Mouse (Mus musculus): ENCODE results near the gene Pigb. TPM values are rescaled to one million over a fixed set of nuclear protein-coding genes. Genes with fewer than 3 reads are reported as not detected.

Gene Pigb
- polyA plus RNA-seq, 1 experiment from 2014 or later, result 9.5 TPM

DNA sequence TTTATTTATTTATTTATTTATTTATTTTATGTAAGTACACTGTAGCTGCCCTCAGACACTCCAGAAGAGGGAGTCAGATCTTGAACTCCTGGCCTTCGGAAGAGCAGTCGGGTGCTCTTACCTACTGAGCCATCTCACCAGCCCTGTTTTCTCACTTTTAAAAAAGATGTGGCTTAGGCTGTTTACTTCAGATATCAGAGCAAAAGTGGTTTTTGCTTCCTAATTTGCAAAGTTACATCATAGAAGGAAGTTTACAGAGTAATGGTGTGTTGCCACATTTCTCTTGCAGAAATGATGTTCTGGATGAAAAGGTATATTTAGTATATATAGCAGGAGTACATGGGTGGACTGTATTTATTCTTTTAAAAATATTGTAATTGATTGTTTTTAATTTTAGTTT is 48.8 kb downstream of the Pigb start:
- H3K4me2 ChIP-seq, result no peak overlapping the region
- H3K9me3 ChIP-seq (replicated peaks), result no peaks in the 10 kb centered on the region
- no peak for ATAC-seq (ENCODE audit: insufficient number of reproducible peaks, low FRiP score)
- no peaks in the 10 kb centered on the region for H3K4me1 ChIP-seq (replicated peaks)
- no peak overlapping the region for H3K9ac ChIP-seq
- H3K4me3 ChIP-seq, result no peak overlapping the region
- H3K27ac ChIP-seq (ENCODE audit: poor library complexity, severe bottlenecking), result no peak overlapping the region
- 90% methylated on average over 2 of the region's 2 CpGs for WGBS
- H3K36me3 ChIP-seq, result no peaks in the 10 kb centered on the region
- no peaks in the 10 kb centered on the region for H3K27me3 ChIP-seq (replicated peaks)

DNA sequence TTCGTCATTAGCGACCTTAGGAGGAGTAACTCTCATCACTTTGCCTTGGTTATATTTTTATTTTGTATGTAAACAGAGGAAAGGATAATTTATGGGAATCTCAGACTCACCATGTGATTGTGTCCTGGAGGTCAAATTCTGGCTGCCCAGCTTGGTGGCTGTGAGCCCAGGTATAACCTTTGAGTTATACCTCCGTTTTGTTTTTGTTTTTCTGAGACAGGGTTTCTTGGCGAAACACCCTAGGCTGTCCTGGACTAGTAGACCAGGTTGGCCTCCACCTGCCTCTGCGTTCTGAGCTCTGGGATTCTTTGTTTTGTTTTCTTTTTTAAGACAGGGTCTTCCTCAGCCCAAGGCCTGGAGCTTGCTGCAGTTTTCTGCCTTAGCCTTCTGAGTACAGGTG is 51.5 kb downstream of the Pigb start:
- WGBS, result 82% methylated on average over 5 of the region's 5 CpGs
- H3K9me3 ChIP-seq (replicated peaks), result no peaks in the 10 kb centered on the region
- no peak overlapping the region for H3K4me3 ChIP-seq

DNA sequence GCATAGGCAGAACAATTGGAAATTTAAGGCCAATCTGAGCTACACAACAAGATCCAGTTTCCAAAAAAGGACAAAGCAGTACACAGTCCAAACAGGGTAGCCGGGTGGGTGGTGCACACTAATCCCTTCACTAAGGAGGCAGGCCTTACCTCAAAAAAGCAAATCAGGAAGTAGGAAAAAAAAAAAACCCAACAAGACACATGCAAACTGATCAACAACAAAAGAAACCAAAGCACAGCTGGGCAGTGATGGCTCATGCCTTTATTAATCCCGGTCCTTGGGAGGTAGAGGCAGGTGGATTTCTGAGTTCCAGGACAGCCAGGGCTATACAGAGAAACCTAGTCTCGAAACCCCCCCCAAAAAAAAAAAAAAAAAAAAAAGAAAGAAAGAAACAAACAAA is 52.5 kb downstream of the Pigb start:
- no peak overlapping the region for H3K27ac ChIP-seq (ENCODE audit: poor library complexity, severe bottlenecking)
- ATAC-seq (ENCODE audit: insufficient number of reproducible peaks, low FRiP score), result no peak
- no peaks in the 10 kb centered on the region for H3K36me3 ChIP-seq
- no peaks in the 10 kb centered on the region for H3K27me3 ChIP-seq (replicated peaks)
- H3K4me1 ChIP-seq (replicated peaks), result peaks cover 6% of the 10 kb centered on the region
- H3K4me2 ChIP-seq, result no peak overlapping the region
- WGBS, result 59% methylated on average over 3 of the region's 3 CpGs
- no peak overlapping the region for H3K4me3 ChIP-seq
- H3K9ac ChIP-seq, result no peak overlapping the region
- no peaks in the 10 kb centered on the region for H3K9me3 ChIP-seq (replicated peaks)

More for the DNA sequence above, 51.5 kb downstream of the Pigb start:
- Histone ChIP-seq H3K4me1 (replicated peaks) (peaks cover 6% of the 10 kb centered on the region), H3K27ac (ENCODE audit: poor library complexity, severe bottlenecking) (no peak overlapping the region), H3K9ac (no peak overlapping the region), H3K36me3 (no peaks in the 10 kb centered on the region), H3K27me3 (replicated peaks) (no peaks in the 10 kb centered on the region), H3K4me2 (no peak overlapping the region)
- ATAC-seq (ENCODE audit: insufficient number of reproducible peaks, low FRiP score), result no peak

DNA sequence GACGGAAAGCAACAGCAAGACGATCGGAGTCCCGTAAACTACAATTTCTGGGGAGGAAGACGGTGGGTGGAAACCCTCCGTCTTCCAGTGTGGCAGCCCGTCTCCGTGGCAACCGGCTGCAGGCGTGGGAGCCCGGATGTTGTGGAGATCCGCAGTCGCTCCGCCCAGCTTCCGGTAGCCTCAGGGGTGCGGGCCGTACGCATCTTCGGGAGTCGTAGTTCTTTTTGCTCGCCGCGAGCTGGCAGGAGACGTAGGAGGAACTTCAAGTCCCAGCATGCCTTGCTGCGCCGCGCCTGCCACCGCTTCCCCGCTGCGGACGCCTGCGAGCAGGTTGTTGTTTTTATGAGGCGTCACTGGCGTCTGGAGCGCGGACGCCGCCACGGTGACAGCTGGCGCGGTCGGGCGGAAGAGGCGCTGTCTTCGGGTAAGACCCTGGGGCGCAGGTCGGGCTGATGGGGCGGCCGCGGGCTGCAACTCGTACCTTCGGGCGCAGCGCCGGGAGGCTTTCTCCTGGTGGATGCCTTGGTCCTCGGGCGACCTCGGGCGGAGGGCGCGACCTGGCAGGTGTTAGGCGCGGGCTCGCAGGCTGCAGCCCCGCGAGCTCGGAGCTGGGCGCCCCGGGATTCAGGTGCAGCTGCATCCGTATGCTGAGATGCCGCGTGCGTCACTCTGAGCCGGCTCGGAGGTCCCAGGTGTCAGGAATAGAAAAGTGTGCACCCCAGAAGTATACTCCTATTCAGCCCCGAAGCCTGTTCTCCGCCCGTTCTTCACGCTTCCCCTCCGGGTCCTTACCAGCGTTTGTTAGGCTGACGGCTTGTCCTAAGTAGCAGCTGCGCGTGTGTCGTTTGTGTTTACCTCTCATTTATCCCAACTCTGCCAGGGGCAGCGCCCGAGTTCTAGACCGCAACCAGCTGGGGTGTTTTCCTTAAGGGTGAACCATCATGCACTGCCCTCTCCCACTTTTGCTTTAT is 54.6 kb downstream of the Pigb start, which contains the start of the genes Ccpg1os and Ccpg1:
Gene Ccpg1os, minus strand, starts transcription at position 133 of the 971 bp plus-strand sequence.
Gene Ccpg1, plus strand, starts transcription at position 180 of the 971 bp plus-strand sequence.
- Histone ChIP-seq H3K27me3 (replicated peaks) (no peaks in the 10 kb centered on the region), H3K4me1 (replicated peaks) (peaks cover 6% of the 10 kb centered on the region), H3K36me3 (no peaks in the 10 kb centered on the region), H3K27ac (ENCODE audit: poor library complexity, severe bottlenecking) (peak within 1 kb of the TSS; percentile 31; the same call in 1 of the 2 replicates), H3K4me3 (peak within 1 kb of the TSS; percentile 78), H3K9ac (peak within 1 kb of the TSS; percentile 75), H3K9me3 (replicated peaks) (no peaks in the 10 kb centered on the region), H3K4me2 (peak within 1 kb of the TSS; percentile 82)
- under 1% methylated on average over 87 of the region's 88 CpGs for WGBS
- ATAC-seq (ENCODE audit: insufficient number of reproducible peaks, low FRiP score), result peak; percentile 98

DNA sequence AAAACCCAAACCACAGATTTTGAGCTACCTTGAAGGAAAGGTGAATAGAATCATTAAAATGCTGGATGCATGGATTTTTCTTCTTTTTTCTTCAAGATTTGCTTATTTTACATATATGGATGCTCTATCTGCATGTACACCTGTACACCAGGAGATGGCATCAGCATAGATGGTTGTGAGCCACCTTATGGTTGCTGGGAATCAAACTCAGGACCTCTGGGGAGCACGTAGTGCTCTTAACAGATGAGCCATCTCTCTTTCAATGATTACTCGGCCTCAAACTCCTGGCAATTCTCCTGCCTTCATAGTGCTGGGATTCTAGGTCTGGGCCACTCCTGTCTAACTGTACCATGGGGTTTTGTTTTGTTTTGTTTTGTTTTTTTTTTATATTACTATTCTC is 57.1 kb downstream of the Pigb start:
- Histone ChIP-seq H3K27ac (ENCODE audit: poor library complexity, severe bottlenecking) (no peak overlapping the region), H3K4me2 (no peak overlapping the region), H3K36me3 (no peaks in the 10 kb centered on the region), H3K9ac (no peak overlapping the region), H3K27me3 (replicated peaks) (no peaks in the 10 kb centered on the region), H3K4me1 (replicated peaks) (peaks cover 6% of the 10 kb centered on the region), H3K9me3 (replicated peaks) (no peaks in the 10 kb centered on the region), H3K4me3 (no peak overlapping the region)
- no peak for ATAC-seq (ENCODE audit: insufficient number of reproducible peaks, low FRiP score)
- 51% methylated on average over 2 of the region's 2 CpGs for WGBS

DNA sequence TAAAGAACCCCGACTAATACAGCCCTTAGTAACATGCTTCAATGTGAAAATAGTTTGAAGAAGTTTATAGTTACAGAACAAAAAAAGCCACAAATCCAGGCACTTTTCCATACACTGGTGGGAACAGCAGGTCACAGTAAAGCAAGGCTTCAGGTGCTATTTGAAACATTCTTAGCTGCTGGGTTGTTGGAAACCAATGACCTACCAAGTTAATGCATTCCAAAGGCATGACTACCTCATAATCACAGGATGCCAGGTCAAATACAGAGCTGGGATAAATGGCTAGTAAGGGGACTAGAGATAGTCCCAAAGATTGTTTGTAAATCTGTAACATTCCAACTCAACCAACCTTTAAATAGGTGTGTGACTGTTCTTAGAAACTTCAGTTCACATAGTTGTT is 64.9 kb downstream of the Pigb start:
- H3K4me1 ChIP-seq (replicated peaks), result no peaks in the 10 kb centered on the region
- H3K27ac ChIP-seq (ENCODE audit: poor library complexity, severe bottlenecking), result no peak overlapping the region
- no peak overlapping the region for H3K9ac ChIP-seq
- no peaks in the 10 kb centered on the region for H3K36me3 ChIP-seq
- H3K27me3 ChIP-seq (replicated peaks), result no peaks in the 10 kb centered on the region
- ATAC-seq (ENCODE audit: insufficient number of reproducible peaks, low FRiP score), result no peak
- no peaks in the 10 kb centered on the region for H3K9me3 ChIP-seq (replicated peaks)
- no peak overlapping the region for H3K4me3 ChIP-seq
- no peak overlapping the region for H3K4me2 ChIP-seq
- WGBS, result 79% methylated on average over 1 of the region's 1 CpGs

DNA sequence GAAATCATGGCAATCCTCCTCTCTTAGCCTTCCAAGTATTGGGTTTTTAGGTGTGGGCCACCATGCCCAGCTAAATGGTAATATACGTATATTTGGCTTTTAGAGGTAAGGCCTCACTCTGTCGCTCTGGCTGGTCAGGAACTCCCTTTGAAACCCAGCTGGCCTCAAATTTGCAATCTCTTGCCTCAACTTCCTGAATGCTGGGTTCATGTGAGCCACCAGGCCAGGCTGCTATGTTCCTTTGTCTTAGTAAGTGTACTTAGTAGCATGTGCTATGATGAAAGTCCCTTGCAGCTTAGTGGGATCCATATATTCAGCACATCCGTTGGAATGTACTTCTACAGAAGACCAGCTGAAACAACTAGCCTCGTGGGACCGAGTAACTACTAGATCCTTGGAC is 65.4 kb downstream of the Pigb start:
- H3K4me2 ChIP-seq, result no peak overlapping the region
- no peak for ATAC-seq (ENCODE audit: insufficient number of reproducible peaks, low FRiP score)
- no peaks in the 10 kb centered on the region for H3K27me3 ChIP-seq (replicated peaks)
- H3K4me1 ChIP-seq (replicated peaks), result no peaks in the 10 kb centered on the region
- no peaks in the 10 kb centered on the region for H3K9me3 ChIP-seq (replicated peaks)
- no peak overlapping the region for H3K4me3 ChIP-seq
- no peak overlapping the region for H3K27ac ChIP-seq (ENCODE audit: poor library complexity, severe bottlenecking)
- no peaks in the 10 kb centered on the region for H3K36me3 ChIP-seq
- no peak overlapping the region for H3K9ac ChIP-seq
- 86% methylated on average over 5 of the region's 5 CpGs for WGBS

DNA sequence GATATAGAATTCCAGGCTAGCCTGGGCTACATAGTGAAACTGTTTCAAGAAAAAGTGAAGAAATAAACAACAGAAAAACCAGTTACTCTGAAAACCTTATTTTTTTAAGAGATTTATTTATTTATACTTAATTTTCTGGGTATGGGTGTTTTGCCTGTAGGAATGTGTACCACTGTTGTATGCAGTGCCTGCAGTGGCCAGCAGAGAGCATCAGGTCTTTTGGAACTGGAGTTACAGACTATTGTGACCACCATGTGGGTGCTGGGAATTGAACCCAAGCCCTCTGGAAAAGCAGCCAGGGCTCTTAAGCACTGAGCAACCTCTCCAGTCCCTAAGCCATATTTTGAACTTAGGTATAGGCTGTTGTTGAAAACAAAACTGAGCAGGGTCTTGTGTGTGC is 67.2 kb downstream of the Pigb start:
- H3K27me3 ChIP-seq (replicated peaks), result no peaks in the 10 kb centered on the region
- H3K27ac ChIP-seq (ENCODE audit: poor library complexity, severe bottlenecking), result no peak overlapping the region
- no peak overlapping the region for H3K4me2 ChIP-seq
- H3K36me3 ChIP-seq, result no peaks in the 10 kb centered on the region
- no peak overlapping the region for H3K4me3 ChIP-seq
- H3K4me1 ChIP-seq (replicated peaks), result no peaks in the 10 kb centered on the region
- H3K9me3 ChIP-seq (replicated peaks), result no peaks in the 10 kb centered on the region
- ATAC-seq (ENCODE audit: insufficient number of reproducible peaks, low FRiP score), result no peak
- no peak overlapping the region for H3K9ac ChIP-seq

DNA sequence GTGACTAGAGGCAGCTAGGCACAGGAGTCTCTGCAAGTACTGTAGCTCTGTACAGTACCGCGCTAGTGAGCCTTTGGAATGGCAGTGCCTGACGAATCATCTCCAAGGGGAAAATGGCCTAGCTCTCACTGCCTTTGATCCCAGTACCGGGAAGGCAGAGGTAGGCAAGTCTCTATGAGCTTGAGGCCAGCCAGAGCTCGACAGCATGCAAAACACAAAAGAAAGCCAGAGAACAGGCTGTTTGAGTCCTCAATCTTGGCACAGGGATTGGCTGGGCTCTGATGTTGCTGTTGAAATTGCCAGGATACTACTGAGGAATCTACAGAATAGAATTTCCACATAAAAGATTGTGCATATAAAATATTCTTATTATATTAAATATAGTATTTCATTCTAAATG is 67.7 kb downstream of the Pigb start:
- WGBS, result 82% methylated on average over 5 of the region's 5 CpGs
- no peak for ATAC-seq (ENCODE audit: insufficient number of reproducible peaks, low FRiP score)

DNA sequence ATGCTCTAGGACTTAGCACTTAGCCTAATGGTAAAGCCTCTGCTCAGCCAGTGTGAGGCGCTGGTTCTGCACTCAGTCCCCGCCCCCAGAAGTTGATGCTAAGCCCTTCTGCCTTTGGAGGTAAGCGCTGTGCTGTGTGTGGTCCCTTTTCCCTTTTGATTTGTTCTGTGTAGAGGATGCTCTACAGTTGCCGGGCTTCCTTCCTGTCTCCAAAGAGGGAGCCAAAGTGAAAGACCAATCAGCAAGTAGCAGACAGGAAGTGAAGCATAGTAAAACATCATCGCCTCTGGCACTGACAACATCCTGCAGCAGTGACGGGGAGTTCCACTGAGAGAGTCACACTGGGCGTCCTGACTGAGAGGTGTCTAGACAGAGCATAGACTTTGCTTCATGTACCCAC is 70.3 kb downstream of the Pigb start:
- ATAC-seq (ENCODE audit: insufficient number of reproducible peaks, low FRiP score), result no peak
- Histone ChIP-seq H3K4me1 (replicated peaks) (no peaks in the 10 kb centered on the region), H3K4me3 (no peak overlapping the region), H3K9ac (no peak overlapping the region), H3K36me3 (no peaks in the 10 kb centered on the region), H3K9me3 (replicated peaks) (no peaks in the 10 kb centered on the region), H3K27ac (ENCODE audit: poor library complexity, severe bottlenecking) (no peak overlapping the region), H3K27me3 (replicated peaks) (no peaks in the 10 kb centered on the region), H3K4me2 (no peak overlapping the region)
- 57% methylated on average over 7 of the region's 7 CpGs for WGBS

More for the DNA sequence above, 67.7 kb downstream of the Pigb start:
- Histone ChIP-seq H3K27me3 (replicated peaks) (no peaks in the 10 kb centered on the region), H3K27ac (ENCODE audit: poor library complexity, severe bottlenecking) (no peak overlapping the region), H3K4me3 (no peak overlapping the region), H3K9ac (no peak overlapping the region), H3K9me3 (replicated peaks) (no peaks in the 10 kb centered on the region), H3K4me1 (replicated peaks) (no peaks in the 10 kb centered on the region), H3K4me2 (no peak overlapping the region), H3K36me3 (no peaks in the 10 kb centered on the region)

DNA sequence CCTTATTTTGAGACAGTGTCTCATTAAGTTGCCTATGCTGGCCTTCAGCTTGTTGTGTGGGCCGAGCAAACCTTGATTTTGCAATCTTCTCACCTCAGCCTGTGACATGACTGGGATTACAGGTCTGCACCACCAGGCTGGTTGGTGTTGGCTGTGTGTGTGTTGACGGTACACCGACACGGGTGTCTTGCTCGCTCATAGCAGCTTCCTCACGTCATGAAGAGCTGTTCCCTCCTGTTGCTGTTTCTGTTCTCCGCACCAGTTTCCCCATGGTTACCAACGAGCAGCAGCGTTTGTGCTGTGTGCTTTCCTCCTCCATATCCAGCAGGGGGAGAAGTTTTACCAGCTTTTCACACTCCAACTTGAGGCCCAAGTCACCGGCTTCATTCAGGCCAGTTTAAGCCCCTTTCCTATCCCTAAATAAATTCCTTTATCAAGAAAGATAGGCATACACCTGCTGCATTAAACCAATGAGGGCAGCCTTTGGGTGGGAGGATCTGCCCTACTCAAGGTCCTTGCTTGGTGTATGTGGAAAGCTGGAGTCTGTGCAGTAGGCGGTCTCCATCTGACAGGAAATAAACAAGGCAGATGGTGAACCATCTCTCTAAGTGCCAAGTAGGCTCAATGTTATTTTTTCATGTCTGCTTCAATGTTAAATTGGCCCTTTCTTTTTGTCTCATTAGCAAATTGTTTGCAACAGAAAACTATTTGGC is 71.7 kb downstream of the Pigb start:
- no peaks in the 10 kb centered on the region for H3K36me3 ChIP-seq
- peak overlapping the region; percentile 34; the same call in 1 of the 2 replicates for H3K4me2 ChIP-seq
- no peaks in the 10 kb centered on the region for H3K27me3 ChIP-seq (replicated peaks)
- H3K4me3 ChIP-seq, result no peak overlapping the region
- no peak overlapping the region for H3K27ac ChIP-seq (ENCODE audit: poor library complexity, severe bottlenecking)
- H3K4me1 ChIP-seq (replicated peaks), result no peaks in the 10 kb centered on the region
- no peak overlapping the region for H3K9ac ChIP-seq
- H3K9me3 ChIP-seq (replicated peaks), result no peaks in the 10 kb centered on the region
- WGBS, result 29% methylated on average over 11 of the region's 11 CpGs
- ATAC-seq (ENCODE audit: insufficient number of reproducible peaks, low FRiP score), result no peak; the same call in 1 of the 2 replicates

All from heart, embryonic 12.5 days (tissue).